Mouse (Mus musculus) megakaryocyte-erythroid progenitor cell, adult 5-6 weeks (primary cell): ENCODE measurements around the gene Cenpa. TPM values are rescaled to one million over a fixed set of nuclear protein-coding genes. Genes with fewer than 3 reads are reported as not detected.
A peak's percentile ranks its signal among the peaks of the same experiment; 100 is the strongest.
"Not testable (repeated sequence)": the region's sequence is repeated elsewhere in the genome, so short reads cannot be mapped to it uniquely, and the experiment has no call there.

Experiments used
- ATAC-seq: replicated peaks from 2 replicates; pipeline ENCODE4 v1.8.0; 2016; ENCODE audit warnings: mild to moderate bottlenecking, inconsistent platforms; ENCODE audit not compliant: severe bottlenecking, poor library complexity, low FRiP score, low TSS enrichment
- total RNA-seq, 2 experiments: library from RNA; stranded (forward) in 1 of 2; stranded (reverse) in 1 of 2; fragments of 200-1000, 215-1000 nt in 1 of 2; fragments of >200 nt in 1 of 2; fragmentation: Nextera tagmentation in 1 of 2; gene quantifications; 2 replicates each; pipeline ENCODE4 v1.2.3; 2014 to 2017

The Cenpa gene
- total RNA-seq, 2 experiments from 2014 or later = 144 to 377 TPM

DNA sequence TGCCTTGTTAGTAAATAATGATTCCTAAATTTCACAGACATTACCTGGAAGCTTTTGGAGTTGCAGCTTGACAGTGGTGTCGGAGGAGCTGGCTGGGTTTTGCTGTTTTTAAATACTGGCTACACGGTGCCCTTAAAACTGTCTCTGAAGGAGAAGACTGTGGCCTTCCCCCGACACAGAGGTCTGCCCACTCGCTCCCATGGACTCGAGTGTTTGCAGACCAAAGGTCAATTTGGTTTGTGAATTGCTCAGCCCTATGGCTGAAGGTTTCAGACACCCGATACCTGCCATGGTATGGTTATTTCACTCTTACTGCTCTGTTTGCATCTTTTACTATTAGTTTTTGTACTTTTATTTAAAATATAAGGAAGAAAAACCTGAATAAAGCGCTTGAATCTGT is 7.4 kb downstream of the Cenpa start:
- ATAC-seq = no peak

DNA sequence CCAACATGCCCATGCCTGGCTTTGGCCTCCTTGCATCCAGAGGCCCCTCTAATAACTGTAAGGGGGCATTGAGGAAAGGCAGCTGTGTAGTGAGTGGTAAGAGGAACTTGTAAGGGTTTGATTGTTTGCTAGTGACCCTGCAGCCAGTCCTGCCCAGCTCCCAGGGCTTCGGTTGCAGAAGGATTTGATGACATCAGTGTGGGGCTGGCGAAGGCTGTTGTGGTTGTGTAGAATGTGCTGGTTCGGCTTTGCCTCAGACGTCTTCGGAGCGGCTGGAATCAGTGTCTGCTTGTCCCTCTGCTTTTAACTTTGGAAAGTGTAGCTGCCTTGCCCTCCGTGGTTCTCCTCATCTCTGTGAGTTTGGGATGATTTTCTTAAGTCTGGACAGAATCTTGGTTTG is 10.2 kb downstream of the Cenpa start:
- no peak for ATAC-seq

DNA sequence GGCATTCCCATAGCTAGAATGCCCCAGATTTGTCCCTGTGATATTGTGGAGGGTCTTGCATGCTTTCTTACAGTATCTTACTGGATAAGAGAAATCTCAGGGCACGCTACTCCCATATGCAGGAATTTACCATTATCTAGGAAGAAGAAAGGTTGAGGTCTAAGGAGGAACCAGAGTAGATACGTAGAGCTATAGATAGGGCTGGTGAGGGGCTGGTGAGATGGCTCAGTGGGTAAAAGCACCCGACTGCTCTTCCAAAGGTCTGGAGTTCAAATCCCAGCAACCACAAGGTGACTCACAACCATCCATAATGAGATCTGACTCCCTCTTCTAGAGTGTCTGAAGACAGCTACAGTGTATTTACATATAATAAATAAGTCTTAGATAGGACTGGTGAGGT is 11.5 kb downstream of the Cenpa start:
- not testable (repeated sequence) for ATAC-seq

- ATAC-seq = no peak
Observed at GRCm38 (mm10) chr5:30678722-30679296, 12.2 kb downstream of the Cenpa start.

DNA sequence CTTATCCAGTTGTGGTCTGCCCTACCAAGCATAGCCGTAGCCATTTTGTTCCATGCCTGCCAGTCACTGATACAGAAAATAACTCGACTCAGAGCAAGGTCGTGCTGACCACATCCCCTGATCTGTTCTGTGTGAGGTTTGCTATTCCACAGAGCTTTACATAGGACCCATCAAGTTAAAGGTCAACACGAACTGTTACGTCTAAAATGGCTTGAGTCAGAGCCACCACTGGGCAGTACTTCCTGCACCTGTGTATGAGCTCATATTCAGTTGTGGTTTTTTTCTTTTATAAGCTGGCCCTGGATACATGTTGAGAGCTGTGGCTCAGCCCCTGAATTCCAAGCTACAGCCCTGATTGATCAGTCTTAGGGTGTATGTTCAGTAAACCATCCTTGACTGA is 13.0 kb downstream of the Cenpa start:
- no peak for ATAC-seq

DNA sequence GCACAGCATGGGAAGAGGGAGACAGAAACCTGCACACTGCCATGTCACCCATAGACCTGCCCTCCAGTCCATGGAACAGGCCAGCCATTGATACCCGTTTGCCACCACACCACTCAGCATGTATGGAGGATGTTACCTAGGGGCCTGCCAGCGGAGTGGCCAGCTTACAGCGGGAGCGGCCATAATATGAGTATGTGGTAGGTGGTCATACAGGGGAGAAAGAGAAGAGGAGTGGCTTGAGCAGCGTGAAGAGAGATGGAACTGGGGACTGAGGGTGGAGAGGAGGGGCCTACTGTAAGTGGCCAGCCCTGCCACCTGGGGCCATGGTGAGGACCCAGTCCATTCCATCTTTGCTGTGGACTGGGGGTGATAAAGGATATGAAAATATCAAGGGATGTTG is 15.4 kb downstream of the Cenpa start:
- ATAC-seq = no peak

DNA sequence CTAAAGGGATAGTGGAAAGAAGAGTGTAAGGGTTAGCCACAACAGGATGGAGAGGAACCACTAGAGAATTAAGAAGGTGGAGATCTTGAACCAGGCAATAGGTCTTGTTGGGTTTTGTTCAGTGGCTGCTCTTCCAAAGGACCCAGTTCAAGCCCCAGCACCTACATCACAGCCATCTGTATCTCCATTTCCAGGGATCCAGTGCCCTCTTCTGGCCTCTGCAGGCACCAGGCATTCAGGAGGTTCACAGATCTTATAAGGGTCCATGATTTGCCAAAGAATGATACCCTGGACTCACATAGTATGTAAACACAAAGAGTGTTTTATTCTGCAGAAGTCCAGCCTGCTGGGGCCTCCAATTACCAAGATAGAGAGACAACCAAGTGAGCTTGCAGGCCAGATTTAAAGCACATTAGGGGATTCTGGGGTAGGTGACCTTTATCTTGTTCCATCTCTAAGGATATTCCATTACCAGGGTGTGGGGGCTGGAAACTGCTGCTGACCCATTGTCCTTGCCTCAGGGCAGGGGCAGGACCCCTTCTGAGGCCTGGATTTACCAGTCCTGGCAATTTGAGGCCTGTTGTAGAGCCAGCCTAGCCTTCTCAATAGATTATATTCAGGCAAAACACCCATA is 16.5 kb downstream of the Cenpa start:
- ATAC-seq = no peak

GRCm38 (mm10) chr5:30683993-30684392 is 17.4 kb downstream of the Cenpa start:
- no peak for ATAC-seq

GRCm38 (mm10) chr5:30686781-30687180 is 20.2 kb downstream of the Cenpa start:
- no peak for ATAC-seq

GRCm38 (mm10) chr5:30700361-30701000 is 33.9 kb downstream of the Cenpa start:
- ATAC-seq = peak; percentile 57

DNA sequence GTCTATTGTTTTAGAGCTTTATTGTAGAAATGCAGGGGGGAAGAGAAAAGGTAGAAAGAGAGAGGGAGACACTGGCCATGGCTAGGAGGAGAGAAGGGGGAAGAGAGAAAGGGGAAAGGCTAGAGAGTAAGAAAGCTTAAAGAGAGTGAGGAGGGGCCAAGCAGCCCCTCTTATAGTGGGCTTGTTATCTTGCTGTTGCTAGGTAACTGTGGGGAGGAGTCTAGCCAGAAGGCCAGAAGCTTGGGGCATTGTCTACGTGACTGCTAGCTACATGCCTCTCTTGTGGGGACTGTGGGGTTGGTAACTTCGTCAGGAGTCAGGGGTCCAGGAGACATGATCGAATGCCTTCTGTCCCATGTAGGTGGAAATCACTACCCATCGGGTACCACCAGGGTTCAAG is 34.8 kb downstream of the Cenpa start:
- ATAC-seq = not testable (repeated sequence)

DNA sequence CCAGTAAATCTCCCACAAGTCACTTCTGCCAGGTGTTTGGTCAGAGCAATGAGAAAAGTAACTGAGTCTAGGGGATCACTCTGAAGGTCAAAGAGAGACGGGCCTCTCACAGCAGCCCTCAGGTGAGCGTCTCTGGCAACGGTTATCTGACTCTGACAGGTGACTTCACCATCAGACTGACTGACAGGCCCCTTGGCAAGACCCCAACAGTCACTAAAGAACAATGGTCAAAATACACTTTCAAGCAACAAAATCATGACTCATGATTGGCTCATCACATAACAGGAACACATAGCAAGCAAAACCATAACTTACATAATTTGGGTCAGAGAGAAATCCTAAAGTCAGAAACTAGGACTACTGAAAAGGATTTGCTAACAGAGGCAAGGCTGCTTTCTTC is 35.3 kb downstream of the Cenpa start:
- ATAC-seq = no peak

DNA sequence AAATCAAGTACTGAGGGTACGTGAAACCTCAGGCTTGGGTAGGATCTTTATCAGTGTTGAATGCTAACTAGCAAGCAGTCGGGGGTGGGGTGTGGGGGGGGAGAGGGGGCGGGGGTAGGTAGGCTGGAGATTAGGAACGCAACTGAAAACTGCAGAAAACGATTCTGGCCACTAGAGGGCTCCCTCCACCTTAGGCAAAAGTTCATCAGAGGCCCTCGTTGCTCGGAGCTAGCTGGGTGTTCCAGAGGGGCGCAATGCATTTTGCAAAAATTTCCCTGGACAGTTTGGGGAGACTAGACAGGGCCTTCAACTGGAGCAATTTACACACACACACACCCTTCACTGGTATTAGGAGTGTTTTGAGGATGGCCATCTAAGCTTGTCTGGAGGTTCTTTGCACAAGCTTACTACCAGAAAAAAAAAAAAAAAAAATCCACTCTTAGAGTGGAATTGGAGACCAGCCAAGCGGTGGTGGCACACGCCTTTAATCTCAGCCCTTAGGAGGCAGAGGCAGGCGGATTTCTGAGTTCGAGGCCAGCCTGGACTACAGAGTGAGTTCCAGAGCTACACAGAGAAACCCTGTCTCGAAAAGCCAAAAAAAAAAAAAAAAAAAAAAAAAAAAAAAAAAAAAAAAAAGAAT is 43.3 kb downstream of the Cenpa start:
- ATAC-seq = no peak

DNA sequence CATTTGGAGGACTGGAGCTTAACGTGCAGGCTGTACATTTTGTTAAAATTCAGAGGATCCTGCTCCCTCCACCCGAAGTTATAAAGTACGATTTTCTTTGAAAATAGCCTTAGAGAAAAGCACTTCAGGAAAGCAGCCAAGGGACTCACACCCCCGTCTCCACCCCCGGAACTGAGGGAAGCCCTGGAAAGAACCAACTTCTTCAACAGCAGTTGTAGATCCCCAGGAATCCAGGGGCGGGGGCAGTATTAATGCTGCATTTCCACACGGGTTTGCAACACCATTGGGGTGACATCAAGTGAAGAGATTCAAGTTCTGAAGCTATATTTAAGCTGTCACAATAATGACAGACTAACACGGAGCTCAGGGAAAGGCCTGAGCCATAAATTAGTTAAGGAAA is 43.9 kb downstream of the Cenpa start:
- no peak for ATAC-seq

- peak; percentile 71 for ATAC-seq
Observed at GRCm38 (mm10) chr5:30711147-30712001, 44.8 kb downstream of the Cenpa start, which contains the start of gene Dpysl5. Gene Dpysl5 (plus strand): TSS chr5:30711564.

- no peak for ATAC-seq
Observed at GRCm38 (mm10) chr5:30712002-30712390, 45.4 kb downstream of the Cenpa start.

- no peak for ATAC-seq
Observed at GRCm38 (mm10) chr5:30712441-30713298, 46.1 kb downstream of the Cenpa start.

- ATAC-seq = no peak
Observed at GRCm38 (mm10) chr5:30713299-30713675, 46.7 kb downstream of the Cenpa start.

DNA sequence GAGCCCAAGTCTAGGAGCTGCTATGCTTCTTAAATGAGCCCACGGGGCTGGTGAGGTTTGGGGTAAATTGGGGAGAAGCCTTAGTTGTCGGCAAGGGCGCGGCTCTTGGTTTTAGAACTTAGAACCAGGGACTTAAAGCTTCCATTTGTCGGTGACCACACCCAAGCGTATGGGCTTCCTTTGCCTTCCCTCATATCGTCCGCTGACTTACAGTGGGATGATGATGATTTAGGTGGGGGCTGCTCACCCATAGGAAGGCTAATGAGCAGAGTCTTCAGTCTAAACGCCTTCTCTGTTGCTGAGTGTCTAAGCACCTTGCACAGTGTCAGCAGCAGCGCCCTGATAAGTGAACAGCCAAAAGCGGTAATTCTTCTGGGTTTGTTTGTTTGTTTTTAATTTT is 47.1 kb downstream of the Cenpa start:
- no peak for ATAC-seq
